Mouse (Mus musculus) forelimb bud, embryonic 11.5 days (tissue): ENCODE measurements around the gene Tulp3.
"Not testable (repeated sequence)": the region's sequence is repeated elsewhere in the genome, so short reads cannot be mapped to it uniquely, and the experiment has no call there.

Experiments
- DNase-seq: peaks from one replicate; pipeline ENCODE4 v3.0.0-alpha.2; 2012; ENCODE audit warnings: low read depth, low spot score

The Tulp3 gene

DNA sequence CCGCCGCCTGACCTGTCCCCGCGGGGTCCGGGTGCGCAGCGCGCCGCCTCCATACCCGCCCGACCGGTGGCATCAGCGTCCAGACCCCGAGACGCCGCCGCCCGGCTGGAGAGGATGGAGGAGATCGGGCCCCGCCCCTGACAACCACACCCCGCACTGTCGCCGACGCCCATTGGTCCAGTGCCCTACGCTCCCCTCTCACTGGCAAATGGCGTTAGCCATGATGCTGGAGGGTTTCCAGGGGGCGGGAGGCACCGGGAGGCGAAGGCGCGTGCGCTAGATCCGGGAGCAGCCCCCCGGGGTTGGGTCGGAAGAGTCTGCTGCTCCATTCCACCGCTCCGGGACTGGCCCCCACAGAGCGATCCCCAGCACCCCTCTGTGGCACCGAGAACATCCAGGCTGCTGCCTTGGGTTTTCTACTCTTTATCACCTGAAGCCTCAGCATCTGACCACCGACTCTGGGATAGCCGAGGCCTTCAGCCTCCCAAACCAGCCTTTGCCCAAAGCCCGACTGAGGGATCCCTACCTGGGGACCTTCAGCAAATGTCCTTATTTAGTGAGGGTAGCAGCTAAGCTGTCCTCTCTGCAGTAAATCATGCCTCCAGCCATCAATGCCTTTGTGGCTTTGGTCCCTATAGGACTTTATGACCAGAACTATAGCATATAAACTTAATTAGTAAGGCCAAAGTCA lies at the start of gene Tulp3:
Gene Tulp3, minus strand, starts transcription at position 126 of the 691 bp plus-strand sequence.
- peak; percentile 95 for DNase-seq

DNA sequence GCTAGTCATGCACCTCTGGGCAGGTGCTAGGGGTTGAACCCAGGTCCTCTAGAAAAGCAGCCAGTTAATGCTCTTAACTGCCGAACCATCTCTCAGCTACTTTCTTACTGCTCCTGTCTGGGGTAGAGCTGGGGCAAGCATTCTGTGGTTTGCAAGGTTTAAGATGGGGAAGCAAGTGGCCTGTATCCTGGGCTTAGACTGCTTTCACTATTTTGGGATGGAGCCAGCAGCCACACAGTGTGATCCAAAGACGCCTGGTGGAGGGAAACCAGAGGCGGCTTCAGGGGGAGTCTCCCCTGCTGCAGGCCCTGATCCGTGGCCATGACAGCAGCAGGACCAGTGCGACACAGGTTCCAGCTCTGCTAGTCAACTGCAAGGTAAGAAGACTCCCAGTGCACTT lies 49.1 kb upstream of the Tulp3 start:
- DNase-seq, result no peak

DNA sequence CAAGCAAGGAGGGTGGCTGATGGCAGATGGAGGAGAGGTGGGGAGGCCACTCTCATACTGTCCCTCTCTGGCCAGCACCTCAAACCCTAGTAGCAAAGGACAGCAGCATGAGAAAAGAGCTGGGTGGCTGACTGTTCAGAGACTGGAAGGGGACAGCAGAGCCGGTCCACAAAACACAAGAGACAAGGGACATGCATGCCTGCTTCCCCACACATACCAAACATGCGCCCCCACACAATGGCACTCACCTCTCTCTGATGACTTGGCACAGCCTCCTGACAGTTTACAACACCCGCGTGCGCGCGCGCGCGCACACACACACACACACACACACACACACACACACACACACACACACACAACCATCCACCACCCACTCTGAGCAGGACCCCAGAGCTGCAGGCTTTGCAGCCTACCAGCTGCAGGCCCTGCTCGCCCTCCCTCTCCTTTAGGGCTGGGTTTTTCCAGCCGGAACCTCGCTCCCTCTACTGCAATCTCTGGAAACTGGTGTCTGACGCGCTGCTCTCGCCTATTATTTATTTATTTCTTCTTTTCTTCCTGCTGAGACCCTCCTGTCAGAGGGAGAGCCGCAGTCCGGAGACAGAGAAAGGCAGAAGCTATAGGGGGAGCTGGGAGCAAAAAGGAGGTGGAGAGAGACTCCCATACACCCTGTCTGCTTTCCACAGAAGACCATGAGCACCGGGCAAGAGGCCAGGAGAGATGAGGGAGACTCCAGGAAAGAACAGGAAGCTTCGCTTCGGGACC lies 44.0 kb upstream of the Tulp3 start:
- no peak for DNase-seq

DNA sequence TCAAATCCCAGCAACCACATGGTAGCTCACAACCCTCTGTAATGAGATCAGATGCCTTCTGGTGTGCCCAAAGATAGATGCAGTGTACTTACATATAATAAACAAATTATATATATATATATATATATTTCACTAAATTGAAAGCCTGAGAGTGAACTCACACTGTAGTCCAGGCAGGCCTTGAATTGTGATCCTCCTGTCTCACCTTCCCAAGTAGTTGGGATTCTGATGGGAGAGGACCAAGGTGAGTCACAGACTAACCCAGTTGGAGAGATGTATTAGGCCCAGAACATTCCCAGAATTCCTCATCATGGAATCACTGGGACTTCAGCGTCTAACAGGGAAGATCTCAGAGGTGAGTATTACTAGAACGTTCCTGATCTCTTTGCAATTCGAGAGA lies 43.3 kb upstream of the Tulp3 start, which contains the start of gene Nrip2:
Gene Nrip2, plus strand, starts transcription at position 301 of the 400 bp plus-strand sequence.
- DNase-seq, result no peak

DNA sequence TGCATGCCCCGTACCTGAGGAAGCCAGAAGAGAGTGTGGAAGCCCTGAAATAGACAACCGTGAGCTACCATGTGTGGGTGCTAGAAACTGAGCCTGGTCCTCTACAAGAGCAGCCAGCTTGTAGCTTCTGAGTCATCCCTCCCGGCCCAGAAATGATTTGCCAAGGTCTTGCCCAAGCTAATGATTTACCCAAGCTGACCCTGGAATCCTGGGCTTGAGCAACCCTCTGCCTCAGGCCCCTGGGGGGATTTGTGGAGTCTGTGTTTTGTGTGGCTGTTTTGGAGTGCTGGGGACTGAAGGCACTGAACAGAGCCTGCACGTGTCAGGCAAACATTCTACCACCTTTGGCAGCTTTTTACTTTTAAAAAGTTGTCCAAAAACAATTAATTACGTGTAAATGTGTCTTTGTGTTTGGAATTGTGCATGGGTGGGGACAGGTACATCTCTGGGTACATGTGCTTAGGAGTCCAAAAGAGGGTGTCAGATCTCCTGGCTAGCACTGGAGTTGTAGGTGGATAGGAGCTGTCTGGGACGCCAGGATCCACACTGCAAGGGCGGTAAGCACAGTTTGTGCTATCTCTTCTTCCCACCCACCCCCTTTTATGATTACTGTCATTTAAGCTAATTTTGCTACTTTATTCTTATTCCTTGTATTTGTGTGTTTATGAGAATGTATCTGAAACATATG lies 42.1 kb upstream of the Tulp3 start:
- DNase-seq, result no peak

DNA sequence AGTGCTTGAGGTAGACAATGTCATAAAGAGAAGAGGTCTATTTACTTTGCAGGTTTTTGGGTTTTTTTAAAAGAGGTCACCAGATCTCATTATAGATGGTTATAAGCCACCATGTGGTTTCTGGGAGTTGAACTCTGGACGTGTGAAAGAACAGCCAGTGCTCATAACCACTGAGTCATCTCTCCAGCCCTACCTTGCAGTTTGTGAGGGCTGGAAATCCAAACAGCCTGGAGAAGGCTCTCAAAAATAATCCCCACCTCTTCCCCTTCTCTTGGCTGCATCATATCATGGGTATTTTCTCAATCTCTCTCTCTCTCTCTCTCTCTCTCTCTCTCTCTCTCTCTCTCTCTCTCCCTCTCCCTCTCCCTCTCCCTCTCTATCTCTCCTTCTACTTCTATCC lies 35.0 kb upstream of the Tulp3 start:
- no peak for DNase-seq

DNA sequence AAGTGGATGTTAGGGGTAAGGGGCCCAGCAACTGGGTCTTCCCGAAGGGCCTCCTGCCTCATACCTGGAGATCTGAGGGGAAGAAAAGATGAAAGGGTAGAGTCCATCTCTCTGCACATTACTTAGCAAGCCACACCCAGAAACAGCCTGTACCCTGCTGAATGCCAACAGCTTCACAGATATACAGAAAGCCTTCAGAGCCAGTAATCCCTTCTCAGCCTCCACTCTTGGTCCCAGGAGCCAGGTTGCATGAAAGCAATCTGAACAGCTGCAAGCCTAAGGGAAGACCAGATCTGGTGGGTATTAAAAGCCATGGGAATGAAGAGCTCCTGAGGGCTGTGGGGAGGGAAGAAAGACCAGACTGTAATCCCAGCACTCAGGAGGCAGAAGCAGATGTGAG lies 33.5 kb upstream of the Tulp3 start:
- DNase-seq, result no peak

DNA sequence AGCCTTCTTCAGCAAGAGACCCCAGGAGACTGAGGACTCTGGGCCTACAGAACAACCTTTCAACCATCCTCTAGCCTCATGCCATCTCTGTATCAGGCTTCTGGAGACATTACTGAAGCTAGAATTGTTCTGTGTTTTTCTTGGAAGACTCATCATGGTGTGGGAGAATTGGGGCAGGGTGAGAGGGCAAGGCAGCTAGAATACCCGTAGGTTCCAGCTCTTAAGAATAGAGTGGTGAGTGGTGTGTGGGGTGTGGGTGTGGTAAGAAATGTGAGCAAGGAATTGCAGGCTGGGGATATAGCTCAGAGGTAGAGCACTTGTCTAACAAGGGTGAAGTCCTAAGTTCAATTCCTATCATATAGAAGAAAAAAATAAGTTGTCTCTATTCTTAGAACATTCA lies 29.4 kb upstream of the Tulp3 start:
- DNase-seq, result no peak

DNA sequence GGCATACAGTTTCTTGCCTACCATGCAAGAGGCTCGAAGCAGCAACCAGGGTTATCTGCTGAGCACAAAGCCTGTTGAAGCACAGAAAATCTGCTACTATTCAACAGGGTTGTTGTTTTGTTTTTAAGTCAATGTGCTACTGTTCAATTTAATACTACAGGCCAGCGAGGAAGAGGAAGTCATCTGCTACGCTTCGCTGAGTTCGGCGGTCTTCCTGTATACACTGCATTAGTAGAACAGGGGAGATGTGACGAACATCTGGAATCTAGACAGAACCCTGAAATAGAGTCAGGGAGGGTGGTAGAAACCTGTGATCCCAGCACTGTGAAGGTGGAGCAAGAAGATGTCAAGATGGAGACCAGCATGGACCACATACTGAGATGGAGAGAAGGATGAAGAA lies 28.1 kb upstream of the Tulp3 start:
- no peak for DNase-seq

DNA sequence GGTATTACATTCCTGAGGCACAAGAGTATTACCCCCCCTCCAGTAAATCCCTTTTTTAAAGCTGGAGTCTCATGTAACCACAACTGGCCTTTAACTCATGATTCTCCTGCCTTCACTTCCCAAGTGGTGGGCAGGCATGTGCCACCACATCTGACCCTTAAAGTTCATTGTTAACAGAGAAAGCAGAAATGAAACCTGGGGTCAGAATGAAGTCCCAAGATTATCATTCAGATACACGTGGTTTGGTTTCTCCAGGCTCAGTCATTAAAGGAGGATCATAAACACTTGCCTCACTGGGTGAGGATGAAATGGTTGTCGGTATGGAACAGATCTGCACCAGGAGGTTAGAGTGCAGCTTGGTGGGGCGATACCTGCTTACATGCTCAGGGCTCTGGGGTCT lies 25.6 kb upstream of the Tulp3 start:
- DNase-seq, result no peak

DNA sequence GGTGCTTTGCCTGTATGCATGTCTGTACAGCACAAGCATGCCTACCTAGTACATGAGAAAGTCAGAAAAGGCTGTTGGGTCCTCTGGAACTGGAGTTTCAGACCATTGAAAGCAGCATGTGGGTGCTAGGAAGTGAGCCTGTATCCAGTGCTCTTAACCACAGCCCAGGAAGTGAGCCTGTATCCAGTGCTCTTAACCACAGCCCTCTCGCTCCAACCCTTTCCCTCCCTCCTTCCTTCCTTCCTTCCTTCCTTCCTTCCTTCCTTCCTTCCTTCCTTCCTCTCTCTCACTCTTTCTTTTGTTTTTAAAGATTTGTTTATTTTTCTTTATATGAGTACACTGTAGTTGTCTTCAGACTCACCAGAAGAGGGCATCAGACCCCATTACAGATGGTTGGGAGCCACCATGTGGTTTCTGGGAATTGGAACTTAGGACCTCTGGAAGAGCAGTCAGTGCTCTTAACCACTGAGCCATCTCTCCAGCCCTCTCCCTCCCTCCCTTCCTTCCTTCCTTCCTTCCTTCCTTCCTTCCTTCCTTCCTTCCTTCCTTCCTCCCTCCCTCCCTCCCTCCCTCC lies 25.0 kb upstream of the Tulp3 start:
- DNase-seq, result not testable (repeated sequence)

DNA sequence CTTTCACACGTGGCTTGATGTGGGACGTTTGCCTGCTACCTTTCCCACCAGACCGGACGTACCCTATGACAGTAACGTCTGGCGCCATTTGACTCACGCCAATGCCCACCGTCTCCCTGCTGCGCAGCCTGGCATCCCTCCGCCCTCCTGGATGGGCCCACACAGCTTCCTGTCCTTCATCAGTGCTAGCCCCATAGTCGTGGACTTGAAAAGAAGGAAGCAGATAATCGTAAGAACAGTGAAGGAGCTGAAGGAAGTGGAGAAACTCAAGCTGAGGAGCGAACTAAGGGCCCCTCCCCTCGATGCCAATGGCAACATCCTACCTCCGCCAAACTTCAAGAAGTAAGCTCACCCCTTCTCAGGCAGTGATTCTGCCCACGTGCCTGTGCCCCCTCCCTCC lies 24.0 kb upstream of the Tulp3 start:
- no peak for DNase-seq

DNA sequence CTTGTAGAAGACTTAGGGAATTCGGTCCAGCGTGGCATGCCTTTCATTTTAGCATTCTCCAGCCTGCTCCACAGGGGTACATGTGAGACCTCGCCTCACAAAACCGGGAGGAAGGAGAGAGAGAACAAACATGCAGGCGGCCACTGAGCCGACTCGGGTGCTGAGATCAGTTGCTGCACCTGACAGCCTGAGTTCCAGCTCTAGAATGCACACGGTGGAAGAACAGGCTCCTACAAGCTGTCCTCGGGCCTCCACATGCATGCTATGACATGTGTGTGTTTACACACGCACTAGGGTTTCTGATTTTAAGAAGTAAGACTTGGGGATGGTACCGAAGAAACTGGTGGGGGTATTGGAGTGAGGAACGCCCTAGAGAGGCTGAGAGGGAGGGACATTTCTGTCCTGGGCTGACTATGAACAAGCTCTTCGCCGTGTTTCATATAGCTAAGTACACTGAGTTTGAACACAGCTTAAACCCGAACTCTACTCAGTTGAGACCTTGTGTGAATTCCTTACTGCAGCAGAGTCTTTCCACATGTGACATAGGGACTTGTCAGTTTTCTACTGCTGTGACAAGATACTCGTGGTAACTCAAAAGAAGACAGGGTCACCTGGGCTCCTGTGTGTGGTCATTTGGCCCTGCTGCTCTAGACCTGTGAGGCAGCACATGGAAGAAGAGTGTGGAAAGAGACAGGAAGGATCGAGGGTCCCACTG lies 20.9 kb upstream of the Tulp3 start:
- DNase-seq, result no peak

DNA sequence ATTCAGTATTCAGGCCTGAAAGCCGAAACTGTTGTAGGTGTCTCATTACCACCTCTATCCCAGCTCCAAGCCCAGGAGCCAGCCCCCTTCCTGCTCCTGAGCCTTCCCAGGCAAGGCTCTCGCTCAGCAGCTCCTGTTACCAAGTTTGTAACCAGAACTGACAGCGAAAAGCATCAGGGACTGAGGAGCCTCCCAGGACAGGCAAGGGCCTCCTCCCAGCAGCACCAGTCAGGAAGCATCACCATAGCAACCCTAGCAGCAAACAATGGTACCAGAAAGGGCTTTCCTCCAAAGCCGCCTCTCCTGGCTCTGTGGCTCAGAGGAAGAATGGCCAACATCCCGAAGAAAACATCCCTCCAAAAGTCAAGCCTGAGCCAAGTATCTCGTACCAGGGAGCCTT lies 19.5 kb upstream of the Tulp3 start, which contains the start of the genes Tex52 and Gm44596:
Gene Tex52, plus strand, starts transcription at position 265 of the 400 bp plus-strand sequence.
Gene Gm44596, plus strand, starts transcription at position 312 of the 400 bp plus-strand sequence.
- no peak for DNase-seq

DNA sequence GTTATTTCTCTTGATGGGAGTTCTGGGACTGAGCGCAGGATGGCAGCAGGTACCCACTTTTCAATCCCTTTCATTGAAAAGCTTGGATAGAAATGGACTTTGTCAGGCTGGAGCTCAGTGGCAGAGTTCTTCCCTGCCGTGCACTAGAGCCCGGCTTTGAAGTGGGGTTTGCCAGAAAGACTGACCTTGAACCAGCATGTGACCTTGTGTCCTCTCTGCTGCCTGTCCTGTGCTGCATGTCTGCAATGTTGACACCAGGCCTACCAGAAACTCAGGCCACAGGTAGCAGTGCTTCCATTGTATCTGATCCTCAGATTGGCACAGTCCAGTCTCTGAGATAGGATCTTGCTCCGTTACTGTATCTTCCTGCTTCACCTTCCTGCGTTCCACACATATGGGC lies 14.4 kb upstream of the Tulp3 start:
- DNase-seq, result no peak

DNA sequence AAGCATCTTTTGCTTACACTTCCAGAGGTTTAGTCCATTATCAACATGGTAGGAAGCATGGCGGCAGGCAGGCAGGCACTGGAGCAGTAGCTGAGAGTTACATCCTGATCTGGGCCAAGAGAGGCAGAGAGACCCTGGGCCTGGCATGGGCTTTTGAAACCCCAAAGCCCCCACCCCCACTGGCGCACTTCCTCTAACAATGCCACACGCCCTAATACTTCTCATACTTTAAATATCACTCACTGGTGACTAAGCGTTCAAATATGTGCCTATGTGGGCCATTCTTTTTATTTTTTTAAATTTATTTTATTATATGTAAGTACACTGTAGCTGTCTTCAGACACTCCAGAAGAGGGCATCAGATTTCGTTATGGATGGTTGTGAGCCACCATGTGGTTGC lies 10.8 kb upstream of the Tulp3 start:
- no peak for DNase-seq

DNA sequence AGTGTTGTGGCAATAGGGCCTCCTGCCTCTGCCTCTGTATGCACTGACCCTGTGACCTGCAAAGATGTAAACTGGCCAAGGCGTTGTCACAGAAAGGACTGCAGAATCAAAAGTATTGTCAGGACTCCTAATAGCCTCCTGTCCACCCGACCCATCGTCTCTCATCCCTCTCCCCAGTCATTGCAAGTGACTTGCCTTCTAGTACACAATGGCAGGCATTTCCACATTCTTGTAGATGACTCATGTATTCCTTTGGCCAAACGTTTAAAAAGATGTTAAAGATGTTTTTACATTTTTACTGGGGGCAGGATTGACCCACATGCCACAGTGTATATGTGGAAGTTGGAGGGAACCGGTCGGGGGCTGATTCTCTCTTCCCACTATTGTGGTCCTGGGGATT lies 9.1 kb upstream of the Tulp3 start:
- no peak for DNase-seq

DNA sequence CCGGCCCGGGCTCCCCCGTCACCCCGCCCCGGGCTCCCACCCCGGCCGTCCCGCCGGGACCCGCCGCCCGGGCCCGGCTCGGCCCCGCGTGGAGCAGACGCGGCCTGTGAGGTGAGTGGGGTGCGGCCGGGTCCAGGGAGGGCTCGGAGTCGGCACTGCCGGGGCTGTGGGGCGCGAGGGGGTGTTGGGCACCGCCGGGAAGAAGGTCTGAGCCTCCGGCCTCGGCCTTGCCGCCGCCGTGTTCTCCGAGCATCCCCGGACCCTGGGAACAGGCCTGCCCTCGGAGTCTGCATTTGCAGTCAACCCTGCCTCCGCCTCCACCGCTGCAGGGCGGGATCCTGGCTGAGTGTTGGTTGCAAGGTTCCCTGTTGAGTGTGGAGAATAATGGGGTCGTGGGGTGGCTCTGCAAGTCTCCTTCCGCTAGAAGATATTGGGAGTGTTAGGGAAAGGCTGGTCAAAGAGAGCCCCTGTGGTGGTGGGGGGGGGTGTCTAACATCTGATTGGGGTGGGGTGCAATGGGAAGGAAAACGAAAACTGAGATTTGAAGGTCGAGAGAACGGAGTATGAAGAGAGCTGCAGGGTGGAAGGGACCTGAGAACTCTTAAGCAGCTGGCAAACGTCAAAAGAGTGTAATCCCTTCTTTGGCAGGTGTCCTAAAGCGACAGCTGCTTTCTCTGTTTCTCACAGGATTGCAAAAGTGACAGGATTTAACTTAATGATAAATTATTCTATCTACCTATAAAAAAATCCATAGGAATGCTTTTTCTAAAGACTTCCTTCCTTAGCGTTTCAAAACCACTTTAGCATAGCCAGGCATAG lies 7.6 kb upstream of the Tulp3 start:
- no peak for DNase-seq

DNA sequence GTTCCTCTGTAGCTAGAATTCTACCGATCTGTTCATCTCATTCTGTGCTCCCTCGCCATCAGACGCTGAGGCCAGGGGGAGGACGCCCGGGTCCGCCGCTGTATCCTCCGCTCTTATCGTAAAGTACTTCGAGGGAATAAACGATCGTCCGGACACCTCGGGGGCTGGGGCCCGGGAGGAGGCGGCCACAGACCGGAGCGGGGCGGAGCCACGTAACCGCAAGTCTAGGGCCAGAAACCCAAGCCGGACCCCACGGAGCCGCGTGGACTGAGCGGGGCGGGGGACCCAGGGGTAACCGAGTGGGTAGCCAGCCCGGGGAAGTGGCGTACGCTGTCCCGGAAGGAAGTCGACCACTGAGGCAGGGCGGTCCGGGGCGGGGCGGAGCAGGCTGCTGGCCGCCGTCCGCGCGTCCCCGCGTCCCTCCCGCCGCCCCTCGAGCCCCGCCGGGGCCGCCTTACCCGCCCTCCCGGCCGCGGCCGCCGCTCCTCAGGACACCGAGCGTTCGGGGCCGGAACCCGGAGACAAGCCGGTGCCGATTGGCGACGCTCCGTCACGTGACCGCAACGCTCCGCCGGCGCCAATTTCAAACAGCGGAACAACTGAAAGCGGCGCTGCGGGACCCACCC lies 6.8 kb upstream of the Tulp3 start, which contains the start of the genes Rhno1 and Foxm1:
Gene Rhno1, minus strand, starts transcription at position 531 of the 626 bp plus-strand sequence.
Gene Foxm1, plus strand, starts transcription at position 587 of the 626 bp plus-strand sequence.
- peak; percentile 79 for DNase-seq

DNA sequence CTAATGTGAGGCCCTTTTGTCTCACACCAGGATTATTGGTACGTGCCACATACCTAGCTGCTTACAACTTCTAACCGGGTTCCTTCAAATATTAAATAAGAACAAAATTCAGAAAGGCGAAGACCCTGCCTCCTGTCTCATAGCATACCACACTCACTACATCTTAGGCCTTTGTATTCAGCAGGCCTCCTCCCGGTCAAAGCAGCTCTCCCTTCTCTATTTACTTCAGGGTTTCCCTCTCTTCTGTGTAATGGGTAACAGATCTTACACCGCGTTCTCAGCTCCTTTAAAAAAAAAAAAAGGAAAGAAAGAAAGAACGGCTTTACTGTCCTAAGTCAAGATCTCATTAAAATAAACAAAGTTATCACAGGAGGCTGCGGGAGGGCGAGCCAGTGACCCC lies 6.2 kb upstream of the Tulp3 start:
- DNase-seq, result no peak
